Mouse (Mus musculus) heart, adult 2 months (tissue): ENCODE measurements around the gene Cpne4.

ENCODE experiments used
- CTCF ChIP-seq: fragments of 200-600 bp; IDR thresholded peaks from 2 replicates; pipeline ENCODE4 v1.8.1; 2022; ENCODE audit warnings: antibody characterized with exemption, mild to moderate bottlenecking, moderate library complexity
- EP300 ChIP-seq: fragments of 200-500 bp; IDR thresholded peaks from 2 replicates; pipeline ENCODE4 v1.6.1; 2011; ENCODE audit warnings: low read depth, low read length, control low read depth; ENCODE audit not compliant: insufficient read depth
- POLR2A ChIP-seq: fragments of 200-500 bp; IDR thresholded peaks from 2 replicates; pipeline ENCODE4 v1.6.1; 2011; ENCODE audit warnings: mild to moderate bottlenecking, low read depth, low read length, control low read depth; ENCODE audit not compliant: insufficient read depth

DNA sequence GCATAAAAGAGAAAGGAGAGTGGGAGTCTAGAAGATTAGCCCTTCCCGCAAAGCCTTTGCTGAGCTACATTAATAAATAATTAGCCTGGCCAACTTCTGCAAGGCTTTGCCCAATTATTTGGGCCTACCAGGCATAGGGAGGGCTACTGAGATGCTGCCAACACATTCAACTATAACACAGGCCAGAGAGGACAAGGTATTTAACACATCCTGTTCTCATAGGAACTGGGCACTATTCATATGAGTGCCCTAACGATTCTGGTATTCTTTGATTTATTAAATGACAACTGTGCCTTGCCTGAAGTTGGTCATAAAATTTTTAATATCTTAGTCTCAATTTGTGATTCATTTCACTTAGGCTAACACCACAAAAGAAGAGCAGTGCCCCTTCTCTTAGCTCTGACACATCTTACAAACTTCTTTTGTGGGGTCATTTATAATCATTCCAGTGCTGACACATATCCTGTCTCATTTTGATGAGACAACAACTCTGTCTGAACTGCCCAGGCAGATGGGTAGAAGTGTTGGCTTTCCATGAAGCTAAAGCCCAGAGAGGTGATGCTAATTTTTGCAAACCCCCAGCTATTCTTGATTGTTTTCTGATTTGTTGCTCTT is 435.0 kb downstream of the Cpne4 start:
- TF ChIP-seq POLR2A, result no peak
- no peak for TF ChIP-seq CTCF
- no peak for TF ChIP-seq EP300
